Mouse (Mus musculus) embryonic facial prominence, embryonic 13.5 days (tissue): Measurements from ENCODE around the gene Comtd1. TPM values are rescaled to one million over a fixed set of nuclear protein-coding genes. Genes with fewer than 3 reads are reported as not detected.

Source experiments
- ATAC-seq: fragments of 200-750 bp; cut with Nextera tagmentation; 2 replicates; pipeline ENCODE4 v1.8.0; 2017; ENCODE audit warnings: low read depth; ENCODE audit not compliant: insufficient number of reproducible peaks, insufficient read depth, low FRiP score, low TSS enrichment
- H3K27ac ChIP-seq: fragments of 300-500 bp; sonication (generic); 2 replicates; pipeline ENCODE4 v1.5.1; 2015; ENCODE audit warnings: moderate library complexity, mild to moderate bottlenecking, inconsistent platforms
- H3K27me3 ChIP-seq: fragments of 300-500 bp; sonication (generic); 2 replicates; pipeline ENCODE4 v1.6.1; 2015; ENCODE audit warnings: mild to moderate bottlenecking, inconsistent platforms
- H3K36me3 ChIP-seq: fragments of 300-500 bp; sonication (generic); 2 replicates; pipeline ENCODE4 v1.6.1; 2015; ENCODE audit warnings: mild to moderate bottlenecking, inconsistent platforms
- H3K4me1 ChIP-seq: fragments of 300-500 bp; sonication (generic); 2 replicates; pipeline ENCODE4 v1.6.1; 2015; ENCODE audit warnings: inconsistent platforms
- H3K4me2 ChIP-seq: fragments of 300-500 bp; sonication (generic); 2 replicates; pipeline ENCODE4 v1.6.1; 2015; ENCODE audit warnings: moderate library complexity, mild to moderate bottlenecking, inconsistent platforms
- H3K4me3 ChIP-seq: fragments of 300-500 bp; sonication (generic); 2 replicates; pipeline ENCODE4 v1.5.1; 2015; ENCODE audit warnings: mild to moderate bottlenecking, inconsistent platforms
- H3K9ac ChIP-seq: fragments of 300-500 bp; sonication (generic); 2 replicates; pipeline ENCODE4 v1.6.1; 2015; ENCODE audit warnings: mild to moderate bottlenecking, inconsistent platforms
- H3K9me3 ChIP-seq: fragments of 300-500 bp; sonication (generic); 2 replicates; pipeline ENCODE4 v1.6.1; 2016; ENCODE audit warnings: inconsistent platforms
- WGBS: fragments of 180-500 bp; shearing (Covaris S2); methylation state at CpG from one replicate; pipeline ENCODE4 v1.1.7; 2015; ENCODE audit warnings: mixed read lengths; 5-methylcytosine and 5-hydroxymethylcytosine counted together
- polyA plus RNA-seq: library from polyadenylated mRNA; unstranded; fragments of >200 nt; fragmentation: Nextera tagmentation; extraction: Ambion mirVana; gene quantifications from 2 replicates; pipeline ENCODE4 v1.2.1, GENCODE M21; 2015

The Comtd1 gene
- polyA plus RNA-seq, 1 experiment from 2014 or later, result 21.5 TPM

- peak overlapping the region; percentile 99 for H3K4me3 ChIP-seq
- H3K9me3 ChIP-seq, result no peaks in the 10 kb centered on the region
- peak overlapping the region; percentile 85 for H3K4me2 ChIP-seq
- H3K27me3 ChIP-seq, result no peaks in the 10 kb centered on the region
- H3K4me1 ChIP-seq, result peaks cover 32% of the 10 kb centered on the region
- H3K36me3 ChIP-seq, result peaks cover 20% of the 10 kb centered on the region
- WGBS, result under 1% methylated on average over 67 of the region's 73 CpGs
- ATAC-seq, result peak; percentile 97
- peak overlapping the region; percentile 97 for H3K9ac ChIP-seq
- H3K27ac ChIP-seq, result peak overlapping the region; percentile 94
Observed at GRCm38 (mm10) chr14:21830876-21831767, 17.7 kb downstream of the Comtd1 start.

GRCm38 (mm10) chr14:21825786-21826491 is 22.8 kb downstream of the Comtd1 start:
- H3K4me3 ChIP-seq, result no peak overlapping the region
- H3K27me3 ChIP-seq, result no peaks in the 10 kb centered on the region
- WGBS, result 83% methylated on average over 9 of the region's 9 CpGs
- no peaks in the 10 kb centered on the region for H3K9me3 ChIP-seq
- H3K4me1 ChIP-seq, result peaks cover 16% of the 10 kb centered on the region
- H3K27ac ChIP-seq, result no peak overlapping the region
- no peak overlapping the region for H3K9ac ChIP-seq
- H3K4me2 ChIP-seq, result no peak overlapping the region
- no peaks in the 10 kb centered on the region for H3K36me3 ChIP-seq
- no peak for ATAC-seq

GRCm38 (mm10) chr14:21824938-21825337 is 23.8 kb downstream of the Comtd1 start, which contains the start of gene Vdac2:
TSS of gene Vdac2 (plus strand) at chr14:21825238.
- Histone ChIP-seq H3K4me3 (no peak within 1 kb of the TSS), H3K4me1 (0 out of 2 replicates have a peak, but pooled peaks cover 10% of the 10 kb centered on the region), H3K9me3 (no peaks in the 10 kb centered on the region), H3K4me2 (no peak within 1 kb of the TSS), H3K27me3 (no peaks in the 10 kb centered on the region), H3K27ac (no peak within 1 kb of the TSS), H3K9ac (no peak within 1 kb of the TSS), H3K36me3 (no peaks in the 10 kb centered on the region)
- 78% methylated on average over 2 of the region's 2 CpGs for WGBS
- no peak for ATAC-seq

DNA sequence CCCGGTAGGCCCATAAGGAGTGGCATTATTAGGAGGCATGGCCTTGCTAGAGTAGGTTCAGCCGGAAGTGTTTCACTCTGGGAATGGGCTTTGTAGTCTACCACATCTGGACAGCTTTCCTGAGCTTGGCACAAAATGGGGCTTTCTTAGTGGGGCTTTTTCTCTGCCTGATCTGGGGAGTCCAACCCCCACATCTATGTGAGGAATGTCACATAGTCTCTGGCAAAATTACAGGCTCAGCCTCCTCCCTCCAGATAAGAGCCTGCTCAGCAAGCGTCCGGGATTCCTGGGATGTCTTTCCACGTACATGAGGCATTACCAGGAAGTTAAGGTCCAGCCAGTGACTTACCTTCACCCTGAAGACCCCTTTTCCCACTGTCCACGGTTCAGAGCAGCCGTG is 24.9 kb downstream of the Comtd1 start:
- Histone ChIP-seq H3K27me3 (no peaks in the 10 kb centered on the region), H3K36me3 (no peaks in the 10 kb centered on the region), H3K4me3 (no peak overlapping the region), H3K27ac (no peak overlapping the region), H3K9ac (no peak overlapping the region), H3K4me1 (0 out of 2 replicates have a peak, but pooled peaks cover 10% of the 10 kb centered on the region), H3K4me2 (no peak overlapping the region), H3K9me3 (no peaks in the 10 kb centered on the region)
- ATAC-seq, result no peak
- 67% methylated on average over 7 of the region's 7 CpGs for WGBS

- 70% methylated on average over 7 of the region's 7 CpGs for WGBS
- ATAC-seq, result no peak
- Histone ChIP-seq H3K27ac (0 out of 2 replicates have a peak overlapping the region, but pooled peaks have one; percentile 23), H3K9me3 (no peaks in the 10 kb centered on the region), H3K4me2 (no peak overlapping the region), H3K4me1 (0 out of 2 replicates have a peak, but pooled peaks cover 10% of the 10 kb centered on the region), H3K4me3 (no peak overlapping the region), H3K27me3 (no peaks in the 10 kb centered on the region), H3K9ac (no peak overlapping the region), H3K36me3 (no peaks in the 10 kb centered on the region)
Observed at GRCm38 (mm10) chr14:21822795-21823374, 25.9 kb downstream of the Comtd1 start.

DNA sequence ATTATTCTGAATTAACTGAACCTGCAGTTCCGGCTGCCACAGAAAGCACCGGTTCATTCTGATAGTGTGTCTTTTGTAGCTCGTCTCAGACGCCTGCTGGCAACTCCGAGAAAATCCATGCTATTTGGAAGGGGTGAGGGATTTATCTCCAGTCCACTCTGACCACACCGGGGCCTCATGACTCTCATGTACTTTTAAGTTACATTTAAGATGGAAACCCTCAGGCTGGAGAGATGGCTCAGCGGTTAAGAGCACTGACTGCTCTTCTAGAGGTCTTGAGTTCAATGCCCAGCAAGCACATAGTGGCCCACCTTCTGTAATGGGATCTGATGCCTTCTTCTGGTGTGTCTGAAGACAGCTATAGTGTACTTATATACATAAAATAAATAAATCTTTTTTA is 26.5 kb downstream of the Comtd1 start:
- Histone ChIP-seq H3K27me3 (no peaks in the 10 kb centered on the region), H3K9ac (no peak overlapping the region), H3K9me3 (no peaks in the 10 kb centered on the region), H3K36me3 (no peaks in the 10 kb centered on the region), H3K4me3 (no peak overlapping the region), H3K4me1 (0 out of 2 replicates have a peak, but pooled peaks cover 10% of the 10 kb centered on the region), H3K4me2 (no peak overlapping the region), H3K27ac (no peak overlapping the region)
- WGBS, result 73% methylated on average over 7 of the region's 7 CpGs
- ATAC-seq, result no peak

- 0 out of 2 replicates have a peak, but pooled peaks cover 4% of the 10 kb centered on the region for H3K4me1 ChIP-seq
- 86% methylated on average over 4 of the region's 4 CpGs for whole genome bisulfite sequencing
- H3K9ac ChIP-seq, result no peak overlapping the region
- no peak overlapping the region for H3K4me3 ChIP-seq
- H3K27ac ChIP-seq, result no peak overlapping the region
- H3K36me3 ChIP-seq, result no peaks in the 10 kb centered on the region
- H3K9me3 ChIP-seq, result no peaks in the 10 kb centered on the region
- H3K4me2 ChIP-seq, result no peak overlapping the region
- no peak for ATAC-seq
- H3K27me3 ChIP-seq, result no peaks in the 10 kb centered on the region
Observed at GRCm38 (mm10) chr14:21820880-21821505, 27.8 kb downstream of the Comtd1 start.

- 33% methylated on average over 4 of the region's 4 CpGs for WGBS
- Histone ChIP-seq H3K9me3 (no peaks in the 10 kb centered on the region), H3K4me1 (no peaks in the 10 kb centered on the region; the same call in 1 of the 2 replicates), H3K4me2 (no peak overlapping the region), H3K9ac (no peak overlapping the region), H3K36me3 (no peaks in the 10 kb centered on the region), H3K4me3 (no peak overlapping the region), H3K27ac (no peak overlapping the region), H3K27me3 (no peaks in the 10 kb centered on the region)
- ATAC-seq, result no peak
Observed at GRCm38 (mm10) chr14:21817453-21817852, 31.3 kb downstream of the Comtd1 start.

DNA sequence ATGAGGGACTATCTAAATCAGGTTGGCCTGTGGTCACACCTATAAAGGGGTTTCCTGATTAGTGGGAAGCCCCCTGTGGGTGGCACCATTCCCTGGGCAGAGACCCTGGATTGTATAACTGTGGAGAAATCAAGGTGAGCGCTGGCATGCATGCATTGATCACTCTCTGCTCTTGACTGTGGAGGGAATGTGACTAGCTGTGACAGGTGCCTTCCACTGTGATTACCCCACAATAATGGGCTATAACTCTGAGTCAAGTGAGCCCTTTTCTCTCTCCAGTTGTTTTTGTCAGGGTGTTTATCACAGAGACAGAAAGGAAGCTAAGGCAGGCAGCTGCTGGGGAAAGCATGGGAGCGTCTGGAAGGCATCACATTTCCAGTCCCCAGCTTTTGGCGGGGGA is 32.5 kb downstream of the Comtd1 start:
- no peak overlapping the region for H3K4me2 ChIP-seq
- H3K9me3 ChIP-seq, result no peaks in the 10 kb centered on the region
- ATAC-seq, result no peak
- H3K9ac ChIP-seq, result no peak overlapping the region
- no peaks in the 10 kb centered on the region for H3K27me3 ChIP-seq
- 55% methylated on average over 3 of the region's 3 CpGs for WGBS
- H3K36me3 ChIP-seq, result no peaks in the 10 kb centered on the region
- H3K27ac ChIP-seq, result no peak overlapping the region
- no peaks in the 10 kb centered on the region; the same call in 1 of the 2 replicates for H3K4me1 ChIP-seq
- no peak overlapping the region for H3K4me3 ChIP-seq

DNA sequence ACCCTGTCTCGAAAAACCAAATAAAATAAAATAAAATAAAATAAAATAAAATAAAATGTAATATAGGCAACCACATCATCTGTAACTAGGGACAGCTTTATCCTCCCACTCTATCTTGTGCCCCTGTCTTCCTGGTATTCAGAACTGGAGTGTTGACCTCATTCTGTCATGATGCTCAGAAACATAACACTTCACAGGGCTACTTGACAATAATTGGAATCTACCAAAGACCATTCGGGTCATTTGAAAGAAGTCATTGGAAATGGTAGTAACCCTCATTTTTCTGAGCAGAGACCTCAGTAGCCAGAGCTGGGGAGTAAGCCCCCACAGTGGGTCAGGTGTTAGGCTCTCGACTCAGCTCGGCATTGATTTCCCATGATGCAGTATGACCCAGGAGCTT is 34.2 kb downstream of the Comtd1 start:
- no peak for ATAC-seq
- 93% methylated on average over 4 of the region's 4 CpGs for WGBS
- Histone ChIP-seq H3K4me3 (no peak overlapping the region), H3K9me3 (no peaks in the 10 kb centered on the region), H3K9ac (no peak overlapping the region), H3K27ac (no peak overlapping the region), H3K4me1 (no peaks in the 10 kb centered on the region; the same call in 1 of the 2 replicates), H3K36me3 (no peaks in the 10 kb centered on the region), H3K27me3 (no peaks in the 10 kb centered on the region), H3K4me2 (no peak overlapping the region)

- H3K36me3 ChIP-seq, result no peaks in the 10 kb centered on the region
- no peak for ATAC-seq
- no peaks in the 10 kb centered on the region; the same call in 1 of the 2 replicates for H3K4me1 ChIP-seq
- H3K27ac ChIP-seq, result no peak overlapping the region
- WGBS, result 81% methylated on average over 3 of the region's 3 CpGs
- H3K4me3 ChIP-seq, result no peak overlapping the region
- H3K9ac ChIP-seq, result no peak overlapping the region
- no peaks in the 10 kb centered on the region for H3K9me3 ChIP-seq
- no peak overlapping the region for H3K4me2 ChIP-seq
- H3K27me3 ChIP-seq, result no peaks in the 10 kb centered on the region
Observed at GRCm38 (mm10) chr14:21813847-21814246, 34.9 kb downstream of the Comtd1 start.
